Mouse (Mus musculus) cerebellum, adult 2 months (tissue): ENCODE measurements at regions not wholly inside any gene's neighbourhood (a gene's known extent, or its start where the extent isn't known, plus 50 kb on each side); places are given as distances from the start of the nearest gene placed in this dataset.

Experiments used
- DNase-seq, 2 experiments: peaks; one replicate each; pipeline ENCODE4 v3.0.0; 2021
- H3K27ac ChIP-seq: fragments of 200-500 bp; 2 replicates; pipeline ENCODE4 v1.5.1; 2012; ENCODE audit warnings: low read length, control low read depth, inconsistent platforms; ENCODE audit not compliant: insufficient read depth
- H3K27me3 ChIP-seq: fragments of 200-500 bp; 2 replicates; pipeline ENCODE4 v1.6.1; 2012; ENCODE audit warnings: inconsistent platforms, mild to moderate bottlenecking, low read length, moderate library complexity; ENCODE audit not compliant: control insufficient read depth, insufficient read depth
- H3K4me1 ChIP-seq: fragments of 200-500 bp; 2 replicates; pipeline ENCODE4 v1.6.1; 2011; ENCODE audit warnings: low read length; ENCODE audit not compliant: control insufficient read depth, insufficient read depth
- H3K4me3 ChIP-seq: fragments of 200-500 bp; replicated peaks from 2 replicates; pipeline ENCODE3; 2011; ENCODE audit warnings: mild to moderate bottlenecking, low read depth, low read length, control low read depth; ENCODE audit not compliant: insufficient read depth
- CTCF ChIP-seq: fragments of 200-500 bp; IDR thresholded peaks from 2 replicates; pipeline ENCODE4 v1.5.1; 2011; ENCODE audit warnings: low read depth, mild to moderate bottlenecking, control low read depth, low read length, moderate library complexity, borderline replicate concordance; ENCODE audit not compliant: insufficient read depth
- POLR2A ChIP-seq: fragments of 200-500 bp; IDR thresholded peaks from 2 replicates; pipeline ENCODE4 v1.6.1; 2011; ENCODE audit warnings: low read length, control low read depth, borderline replicate concordance; ENCODE audit not compliant: insufficient read depth
- WGBS: fragments of 180-500 bp; shearing (Covaris S2); methylation state at CpG from one replicate; pipeline ENCODE4 v1.1.7; 2018; 5-methylcytosine and 5-hydroxymethylcytosine counted together

GRCm38 (mm10) chr12:70633622-70634365 is 180.9 kb downstream of the Tmx1 start:
- Histone ChIP-seq H3K27ac (no peak overlapping the region), H3K27me3 (no peaks in the 10 kb centered on the region), H3K4me1 (peaks cover 8% of the 10 kb centered on the region), H3K4me3 (no peak overlapping the region)
- no peak for DNase-seq
- TF ChIP-seq POLR2A = no peak
- TF ChIP-seq CTCF = no peak
- 87% methylated on average over 13 of the region's 13 CpGs for WGBS

GRCm38 (mm10) chr12:70635997-70636396 is 183.1 kb downstream of the Tmx1 start:
- no peaks in the 10 kb centered on the region for H3K27me3 ChIP-seq
- no peak for DNase-seq
- H3K27ac ChIP-seq = no peak overlapping the region
- H3K4me1 ChIP-seq = peaks cover 8% of the 10 kb centered on the region
- no peak for TF ChIP-seq CTCF
- TF ChIP-seq POLR2A = no peak
- H3K4me3 ChIP-seq = no peak overlapping the region
- WGBS = 95% methylated on average over 7 of the region's 7 CpGs

- WGBS = 86% methylated on average over 2 of the region's 2 CpGs
Observed at GRCm38 (mm10) chr12:70640186-70640585, 185.1 kb upstream of the Frmd6 start.

GRCm38 (mm10) chr12:70644910-70645309 is 180.4 kb upstream of the Frmd6 start:
- 88% methylated on average over 2 of the region's 2 CpGs for WGBS
- no peaks in the 10 kb centered on the region for H3K4me1 ChIP-seq

More at GRCm38 (mm10) chr12:70640186-70640585, 185.1 kb upstream of the Frmd6 start:
- TF ChIP-seq POLR2A = no peak
- no peak for TF ChIP-seq CTCF
- no peak for DNase-seq
- Histone ChIP-seq H3K4me1 (no peaks in the 10 kb centered on the region), H3K27me3 (no peaks in the 10 kb centered on the region), H3K27ac (no peak overlapping the region), H3K4me3 (no peak overlapping the region)

GRCm38 (mm10) chr12:70645407-70645806 is 179.9 kb upstream of the Frmd6 start:
- Histone ChIP-seq H3K27me3 (no peaks in the 10 kb centered on the region), H3K4me3 (no peak overlapping the region), H3K27ac (no peak overlapping the region), H3K4me1 (no peaks in the 10 kb centered on the region)
- TF ChIP-seq POLR2A (no peak), CTCF (no peak)
- no peak for DNase-seq
- 78% methylated on average over 3 of the region's 3 CpGs for WGBS

More at GRCm38 (mm10) chr12:70644910-70645309, 180.4 kb upstream of the Frmd6 start:
- Histone ChIP-seq H3K27me3 (no peaks in the 10 kb centered on the region), H3K4me3 (no peak overlapping the region), H3K27ac (no peak overlapping the region)
- no peak for DNase-seq
- TF ChIP-seq CTCF = no peak
- no peak for TF ChIP-seq POLR2A

GRCm38 (mm10) chr12:70647516-70647915 is 177.8 kb upstream of the Frmd6 start:
- Histone ChIP-seq H3K27ac (no peak overlapping the region), H3K27me3 (no peaks in the 10 kb centered on the region), H3K4me1 (no peaks in the 10 kb centered on the region), H3K4me3 (no peak overlapping the region)
- no peak for DNase-seq
- WGBS = 73% methylated on average over 6 of the region's 6 CpGs
- TF ChIP-seq POLR2A (no peak), CTCF (no peak)

GRCm38 (mm10) chr12:70648179-70648811 is 177.0 kb upstream of the Frmd6 start:
- TF ChIP-seq CTCF (no peak), POLR2A (no peak)

GRCm38 (mm10) chr12:70648812-70649188 is 176.5 kb upstream of the Frmd6 start:
- WGBS = 54% methylated on average over 1 of the region's 1 CpGs
- TF ChIP-seq CTCF (no peak), POLR2A (no peak)
- Histone ChIP-seq H3K4me3 (no peak overlapping the region), H3K27ac (no peak overlapping the region), H3K27me3 (no peaks in the 10 kb centered on the region), H3K4me1 (no peaks in the 10 kb centered on the region)
- DNase-seq = peak in 1 of 2 experiments; percentile 29

More at GRCm38 (mm10) chr12:70648179-70648811, 177.0 kb upstream of the Frmd6 start:
- no peak overlapping the region for H3K27ac ChIP-seq
- no peak for DNase-seq
- H3K27me3 ChIP-seq = no peaks in the 10 kb centered on the region
- no peaks in the 10 kb centered on the region for H3K4me1 ChIP-seq
- H3K4me3 ChIP-seq = no peak overlapping the region
- 27% methylated on average over 6 of the region's 6 CpGs for WGBS
